Mouse (Mus musculus): ENCODE measurements around the gene Ficd. TPM values are rescaled to one million over a fixed set of nuclear protein-coding genes. Genes with fewer than 3 reads are reported as not detected.

Gene Ficd
- polyA plus RNA-seq, 1 experiment from 2014 or later: 6.8 TPM

DNA sequence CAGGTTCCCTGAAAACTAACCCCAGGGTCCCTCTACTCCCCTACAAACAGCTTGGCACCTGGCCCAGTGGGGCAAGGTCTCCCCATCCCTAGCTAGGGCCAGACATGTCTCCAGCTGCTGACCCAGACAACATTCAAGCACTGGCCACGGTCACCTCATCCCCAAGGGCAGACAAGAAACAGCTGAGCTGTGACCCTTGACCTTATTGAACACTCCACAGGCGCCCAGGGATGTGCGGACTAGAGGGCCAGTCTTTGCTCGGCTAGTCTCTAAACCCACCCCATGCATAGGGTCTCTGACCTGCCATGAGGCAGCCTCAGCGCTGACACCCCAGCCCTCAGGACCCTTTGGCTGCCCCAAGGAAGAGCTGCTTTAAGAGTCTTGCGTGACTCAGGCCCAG lies 53.0 kb downstream of the Ficd start:
- no peak overlapping the region for H3K4me3 ChIP-seq (ENCODE audit: low read depth, low read length)
- WGBS: 48% methylated on average over 6 of the region's 6 CpGs
- no peak for TF ChIP-seq CTCF (IDR thresholded peaks at IDR 0.05)
- no peak for TF ChIP-seq EP300 (IDR thresholded peaks at IDR 0.05)
- no peak overlapping the region for H3K4me2 ChIP-seq (replicated peaks; ENCODE audit: low read depth, low read length)
- no peak overlapping the region for H3K9ac ChIP-seq (replicated peaks; ENCODE audit: low read depth)
- peak overlapping the region; percentile 57; the same call in 1 of the 2 replicates for H3K27ac ChIP-seq (ENCODE audit: low read length)
- H3K4me1 ChIP-seq (ENCODE audit: insufficient read depth, low read depth, low read length): peaks cover 3% of the 10 kb centered on the region; the same call in 1 of the 2 replicates
- no peaks in the 10 kb centered on the region for H3K9me3 ChIP-seq (ENCODE audit: low read length)
- no peaks in the 10 kb centered on the region for H3K36me3 ChIP-seq (ENCODE audit: insufficient read depth, low read length)
- no peaks in the 10 kb centered on the region for H3K27me3 ChIP-seq (replicated peaks; ENCODE audit: insufficient read depth, low read length)
- ATAC-seq: peak; percentile 28
- peak; percentile 44 for DNase-seq (ENCODE audit: low spot score)

DNA sequence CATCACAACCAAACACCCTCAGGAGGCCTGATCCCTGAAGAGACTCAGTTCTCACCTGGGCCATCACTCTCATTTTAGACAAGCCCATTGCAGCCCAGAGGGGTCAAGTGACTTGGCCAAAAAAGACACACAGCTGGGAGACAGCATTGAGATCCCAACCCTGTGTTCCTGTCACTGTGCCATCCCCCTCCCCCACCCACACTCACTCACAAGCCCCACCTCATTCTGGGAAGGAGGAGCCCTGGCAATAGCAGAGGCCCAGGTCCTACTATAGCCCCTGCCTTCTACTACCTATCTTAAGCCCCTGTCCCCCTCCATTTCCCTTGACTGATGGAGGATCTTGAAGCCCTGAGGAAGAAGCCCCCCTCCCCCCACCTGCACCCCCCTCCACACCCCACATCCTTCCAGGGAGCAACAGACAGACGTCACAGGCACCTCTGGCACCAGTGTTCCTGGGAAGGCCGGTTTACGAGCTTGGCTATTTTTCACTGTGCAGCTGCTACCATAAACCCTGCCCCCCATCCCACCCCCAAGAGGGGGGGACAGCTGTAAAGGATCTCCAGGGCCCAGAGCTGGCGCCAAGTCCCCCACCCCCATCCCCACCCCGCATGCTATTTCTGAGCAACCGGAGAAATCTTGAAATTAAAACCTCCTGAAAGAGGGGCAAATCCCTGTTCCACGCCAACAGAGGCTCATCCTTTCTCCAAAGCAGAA lies 53.6 kb downstream of the Ficd start:
- no peaks in the 10 kb centered on the region for H3K9me3 ChIP-seq (ENCODE audit: low read length)
- peak; percentile 87 for DNase-seq (ENCODE audit: low spot score)
- no peak overlapping the region for H3K4me3 ChIP-seq (ENCODE audit: low read depth, low read length)
- H3K4me2 ChIP-seq (replicated peaks; ENCODE audit: low read depth, low read length): no peak overlapping the region
- H3K4me1 ChIP-seq (ENCODE audit: insufficient read depth, low read depth, low read length): peaks cover 3% of the 10 kb centered on the region; the same call in 1 of the 2 replicates
- no peaks in the 10 kb centered on the region for H3K36me3 ChIP-seq (ENCODE audit: insufficient read depth, low read length)
- no peak for TF ChIP-seq EP300 (IDR thresholded peaks at IDR 0.05)
- no peak for TF ChIP-seq CTCF (IDR thresholded peaks at IDR 0.05)
- H3K9ac ChIP-seq (replicated peaks; ENCODE audit: low read depth): no peak overlapping the region
- 24% methylated on average over 7 of the region's 7 CpGs for WGBS
- H3K27ac ChIP-seq (ENCODE audit: low read length): peak overlapping the region; percentile 57
- ATAC-seq: peak; percentile 85
- H3K27me3 ChIP-seq (replicated peaks; ENCODE audit: insufficient read depth, low read length): no peaks in the 10 kb centered on the region

Other genes starting within 250 kb of the Ficd start
- 2.5 and 2.7 TPM in 2 replicates for gene Wscd2, start 245.5 kb upstream of the Ficd start, polyA plus RNA-seq (2015; fragmentation: Nextera tagmentation; extraction: Ambion mirVana)
- gene Cmklr1, start 85.4 kb upstream of the Ficd start, polyA plus RNA-seq (2015; fragmentation: Nextera tagmentation; extraction: Ambion mirVana): 53.4 and 63.8 TPM in 2 replicates
- gene 1700069L16Rik, start 11.0 kb upstream of the Ficd start, polyA plus RNA-seq (2015; fragmentation: Nextera tagmentation; extraction: Ambion mirVana): not detected in 2 replicates
- 12.8 and 16.9 TPM in 2 replicates for gene Sart3, start 36.7 kb downstream of the Ficd start, polyA plus RNA-seq (2015; fragmentation: Nextera tagmentation; extraction: Ambion mirVana)
- 197 and 225 TPM in 2 replicates for gene Iscu, start 36.9 kb downstream of the Ficd start, polyA plus RNA-seq (2015; fragmentation: Nextera tagmentation; extraction: Ambion mirVana)
- 107 and 110 TPM in 2 replicates for gene Tmem119, start 64.7 kb downstream of the Ficd start, polyA plus RNA-seq (2015; fragmentation: Nextera tagmentation; extraction: Ambion mirVana)
- 14.6 and 15.1 TPM in 2 replicates for gene Selplg, start 96.8 kb downstream of the Ficd start, polyA plus RNA-seq (2015; fragmentation: Nextera tagmentation; extraction: Ambion mirVana)
- gene Coro1c, start 173.0 kb downstream of the Ficd start, polyA plus RNA-seq (2015; fragmentation: Nextera tagmentation; extraction: Ambion mirVana): 102 and 115 TPM in 2 replicates

Measured in lung, postnatal 0 days (tissue).